In the genomic region with DNA sequence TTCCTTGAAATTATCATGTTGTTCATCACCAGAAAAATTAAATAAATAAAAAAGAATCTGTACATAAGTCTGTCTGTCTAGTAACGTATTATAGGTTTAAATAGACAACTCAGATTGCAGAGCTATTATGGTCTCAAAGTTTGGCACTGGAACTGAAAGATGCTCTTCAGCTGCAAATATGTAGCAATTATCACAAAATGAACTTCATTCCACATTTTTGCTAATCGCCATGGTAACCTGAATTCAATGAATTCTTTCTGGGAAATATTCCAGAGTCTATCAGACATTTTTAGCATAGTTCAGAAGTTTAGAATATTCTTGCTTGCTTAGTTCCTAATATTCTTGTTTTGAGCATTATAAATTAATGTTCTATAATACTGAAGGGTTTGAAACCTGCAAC, we compare ENCODE assay signal across 26 mouse cellular contexts.
DNase-seq lines count a peak whose midpoint lies in the region; ATAC-seq and TF ChIP-seq lines count a peak whose summit lies in the region.
"Had no signal": no experiment of that assay in that cellular context is flagged by ENCODE, and none has a peak within 500 bp of the region (broad histone marks: within the 10 kb centered on the region; RNA-seq: fewer than 3 reads in every experiment).

No protein-coding gene starts in this region.

- no peak overlapping the region for H3K27ac ChIP-seq in forebrain, postnatal 0 days (ENCODE audit: low read depth, low read length)
- no peak overlapping the region for H3K27ac ChIP-seq in forebrain, embryonic 15.5 days (replicated peaks)
- H3K27ac ChIP-seq in midbrain, postnatal 0 days (ENCODE audit: low read depth, low read length), result no peak overlapping the region
- no peak overlapping the region for H3K27ac ChIP-seq in midbrain, embryonic 10.5 days (replicated peaks)
- H3K27ac ChIP-seq: heart, embryonic 13.5 days; hindbrain, embryonic 14.5 days; kidney, embryonic 15.5 days; limb, embryonic 12.5 days; liver, embryonic 15.5 days; lung, embryonic 15.5 days; midbrain, embryonic 13.5 days had no signal

- 55% methylated on average over 2 of the region's 2 CpGs for WGBS in forebrain, postnatal 0 days
- 72% methylated on average over 2 of the region's 2 CpGs for WGBS in forebrain, embryonic 15.5 days
- WGBS in midbrain, postnatal 0 days, result 82% methylated on average over 2 of the region's 2 CpGs
- 91% methylated on average over 2 of the region's 2 CpGs for WGBS in midbrain, embryonic 10.5 days

- H3K9me3 ChIP-seq in forebrain, postnatal 0 days (ENCODE audit: low read length), result no peaks in the 10 kb centered on the region
- H3K9me3 ChIP-seq in forebrain, embryonic 15.5 days, result 0 out of 2 replicates have a peak, but pooled peaks cover under 1% of the 10 kb centered on the region
- H3K9me3 ChIP-seq in midbrain, postnatal 0 days (ENCODE audit: low read length), result no peaks in the 10 kb centered on the region
- H3K9me3 ChIP-seq in midbrain, embryonic 10.5 days (replicated peaks), result no peaks in the 10 kb centered on the region; the same call in 1 of the 2 replicates
- H3K9me3 ChIP-seq: liver, embryonic 15.5 days; lung, embryonic 15.5 days had no signal

- DNase-seq in forebrain, postnatal 0 days, result peak; percentile 57
- DNase-seq in layer of hippocampus, adult 9-10 months (ENCODE audit: low spot score), result peak; percentile 24
- DNase-seq in layer of hippocampus, postnatal 10 days (ENCODE audit: low spot score in 2 of 2), result no peak
- peak; percentile 7 for DNase-seq in midbrain, postnatal 0 days (ENCODE audit: low spot score)
- DNase-seq in midbrain, embryonic 10.5 days (ENCODE audit: low spot score), result no peak
- no peak for DNase-seq in heart, adult 18-20 months
- DNase-seq: adrenal gland, postnatal 25 days; cerebellum, adult 8-10 months; cerebellum, postnatal 25 days; heart, postnatal 10 days; kidney, adult 18-20 months; kidney, postnatal 36 days; lung, postnatal 36 days; right cerebral cortex, adult 18-20 months; spleen, adult 18-20 months; thymus, adult 18-20 months; thymus, postnatal 25 days had no signal

- H3K4me2 ChIP-seq in forebrain, postnatal 0 days (ENCODE audit: low read depth), result no peak overlapping the region
- no peak overlapping the region for H3K4me2 ChIP-seq in forebrain, embryonic 15.5 days (replicated peaks)
- no peak overlapping the region for H3K4me2 ChIP-seq in midbrain, postnatal 0 days (ENCODE audit: low read depth, low read length, poor library complexity, severe bottlenecking)
- H3K4me2 ChIP-seq: heart, embryonic 13.5 days; hindbrain, embryonic 14.5 days; kidney, embryonic 15.5 days; limb, embryonic 12.5 days; liver, embryonic 15.5 days; lung, embryonic 15.5 days; midbrain, embryonic 13.5 days had no signal

- H3K4me1 ChIP-seq in forebrain, postnatal 0 days (ENCODE audit: insufficient read depth), result 0 out of 2 replicates have a peak, but pooled peaks cover 3% of the 10 kb centered on the region
- no peaks in the 10 kb centered on the region for H3K4me1 ChIP-seq in forebrain, embryonic 15.5 days
- no peaks in the 10 kb centered on the region for H3K4me1 ChIP-seq in midbrain, postnatal 0 days (ENCODE audit: insufficient read depth, low read length)
- no peaks in the 10 kb centered on the region for H3K4me1 ChIP-seq in midbrain, embryonic 10.5 days
- H3K4me1 ChIP-seq: heart, embryonic 13.5 days; kidney, embryonic 15.5 days; limb, embryonic 12.5 days; liver, embryonic 15.5 days; lung, embryonic 15.5 days; midbrain, embryonic 13.5 days had no signal

- H3K4me3 ChIP-seq in forebrain, postnatal 0 days (ENCODE audit: low read depth, low read length), result no peak overlapping the region
- no peak overlapping the region for H3K4me3 ChIP-seq in forebrain, embryonic 15.5 days
- H3K4me3 ChIP-seq in midbrain, postnatal 0 days (ENCODE audit: low read depth, low read length), result no peak overlapping the region
- H3K4me3 ChIP-seq in midbrain, embryonic 10.5 days, result no peak overlapping the region
- H3K4me3 ChIP-seq: heart, embryonic 13.5 days; kidney, embryonic 15.5 days; limb, embryonic 12.5 days; liver, embryonic 15.5 days; lung, embryonic 15.5 days; midbrain, embryonic 13.5 days had no signal

- ATAC-seq in forebrain, postnatal 0 days, result peak; percentile 69; the same call in 1 of the 2 replicates
- ATAC-seq in forebrain, embryonic 15.5 days (replicated peaks), result no peak
- ATAC-seq in midbrain, postnatal 0 days (ENCODE audit: low FRiP score), result no peak
- ATAC-seq: CD4-positive, CD25-positive, alpha-beta regulatory T cell, adult 4 months; midbrain, embryonic 13.5 days had no signal

- no peak for TF ChIP-seq CTCF in forebrain, postnatal 0 days (IDR thresholded peaks at IDR 0.05; ENCODE audit: low read depth)
- no peak for TF ChIP-seq CTCF in midbrain, postnatal 0 days (IDR thresholded peaks at IDR 0.05)

- H3K36me3 ChIP-seq in forebrain, postnatal 0 days (ENCODE audit: insufficient read depth), result no peaks in the 10 kb centered on the region
- no peaks in the 10 kb centered on the region for H3K36me3 ChIP-seq in forebrain, embryonic 15.5 days
- H3K36me3 ChIP-seq in midbrain, postnatal 0 days (ENCODE audit: insufficient read depth, low read length), result no peaks in the 10 kb centered on the region
- no peaks in the 10 kb centered on the region for H3K36me3 ChIP-seq in midbrain, embryonic 10.5 days
- H3K36me3 ChIP-seq: heart, embryonic 13.5 days; kidney, embryonic 15.5 days; limb, embryonic 12.5 days; liver, embryonic 15.5 days; lung, embryonic 15.5 days; midbrain, embryonic 13.5 days had no signal

- H3K9ac ChIP-seq in forebrain, postnatal 0 days, result no peak overlapping the region
- H3K9ac ChIP-seq in forebrain, embryonic 15.5 days (replicated peaks), result no peak overlapping the region
- no peak overlapping the region for H3K9ac ChIP-seq in midbrain, postnatal 0 days (replicated peaks; ENCODE audit: low read length, poor library complexity, severe bottlenecking)
- H3K9ac ChIP-seq: heart, embryonic 13.5 days; hindbrain, embryonic 14.5 days; kidney, embryonic 15.5 days; limb, embryonic 12.5 days; liver, embryonic 15.5 days; lung, embryonic 15.5 days; midbrain, embryonic 13.5 days had no signal

- H3K27me3 ChIP-seq in forebrain, postnatal 0 days (ENCODE audit: insufficient read depth, low read length), result no peaks in the 10 kb centered on the region
- H3K27me3 ChIP-seq in forebrain, embryonic 15.5 days, result no peaks in the 10 kb centered on the region
- no peaks in the 10 kb centered on the region for H3K27me3 ChIP-seq in midbrain, postnatal 0 days (ENCODE audit: insufficient read depth, low read length)
- H3K27me3 ChIP-seq in midbrain, embryonic 10.5 days (ENCODE audit: low read depth, poor library complexity, severe bottlenecking), result no peaks in the 10 kb centered on the region
- H3K27me3 ChIP-seq: heart, embryonic 13.5 days; kidney, embryonic 15.5 days; limb, embryonic 12.5 days; liver, embryonic 15.5 days; lung, embryonic 15.5 days; midbrain, embryonic 13.5 days had no signal

Comparison
In these comparisons a context has a peak if more than half of its experiments do, and no peak if none do; other contexts are left out.
1. DNase-seq: peak in forebrain, postnatal 0 days (single experiment), layer of hippocampus, adult 9-10 months (single experiment) and midbrain, postnatal 0 days (single experiment); none in layer of hippocampus, postnatal 10 days (0 of 2), midbrain, embryonic 10.5 days (single experiment) and heart, adult 18-20 months (0 of 2).